Mouse (Mus musculus): ENCODE measurements around the gene Tle2. TPM values are rescaled to one million over a fixed set of nuclear protein-coding genes. Genes with fewer than 3 reads are reported as not detected.

Gene Tle2
- polyA plus RNA-seq (2014; fragmentation: Nextera tagmentation; extraction: Ambion mirVana) = 13.7 and 18.4 TPM in 2 replicates

GRCm38 (mm10) chr10:81574081-81575056, at the start of gene Tle2:
Gene Tle2 (plus strand): TSS chr10:81574561.
- peak within 1 kb of the TSS; percentile 68 for H3K9ac ChIP-seq (ENCODE audit: low read length)
- H3K4me3 ChIP-seq (ENCODE audit: low read depth, low read length) = peak within 1 kb of the TSS; percentile 49
- H3K9me3 ChIP-seq (ENCODE audit: control insufficient read depth, low read length) = no peaks in the 10 kb centered on the region
- peak within 1 kb of the TSS; percentile 36; the same call in 1 of the 2 replicates for H3K27ac ChIP-seq (replicated peaks; ENCODE audit: low read depth, low read length)
- no peak for DNase-seq (ENCODE audit: low spot score)
- H3K4me1 ChIP-seq (ENCODE audit: control insufficient read depth, insufficient read depth, low read length) = peaks cover 46% of the 10 kb centered on the region
- 21% methylated on average over 10 of the region's 10 CpGs for WGBS
- H3K36me3 ChIP-seq (ENCODE audit: control insufficient read depth, insufficient read depth, low read length) = no peaks in the 10 kb centered on the region
- peaks cover 8% of the 10 kb centered on the region; the same call in 1 of the 2 replicates for H3K27me3 ChIP-seq (ENCODE audit: control insufficient read depth, insufficient read depth, low read length)
- peak within 1 kb of the TSS; percentile 89 for H3K4me2 ChIP-seq (ENCODE audit: low read depth, severe bottlenecking)
- ATAC-seq (ENCODE audit: insufficient number of reproducible peaks, low FRiP score, low TSS enrichment, low read depth) = no peak

GRCm38 (mm10) chr10:81525017-81525694, 49.2 kb upstream of the Tle2 start:
- Histone ChIP-seq H3K9ac (ENCODE audit: low read length) (no peak overlapping the region), H3K27me3 (ENCODE audit: control insufficient read depth, insufficient read depth, low read length) (0 out of 2 replicates have a peak, but pooled peaks cover 9% of the 10 kb centered on the region), H3K4me3 (ENCODE audit: low read depth, low read length) (no peak overlapping the region), H3K36me3 (ENCODE audit: control insufficient read depth, insufficient read depth, low read length) (peaks cover 3% of the 10 kb centered on the region; the same call in 1 of the 2 replicates), H3K4me2 (ENCODE audit: low read depth, severe bottlenecking) (no peak overlapping the region), H3K4me1 (ENCODE audit: control insufficient read depth, insufficient read depth, low read length) (no peaks in the 10 kb centered on the region), H3K27ac (replicated peaks; ENCODE audit: low read depth, low read length) (no peak overlapping the region), H3K9me3 (ENCODE audit: control insufficient read depth, low read length) (no peaks in the 10 kb centered on the region; the same call in 1 of the 2 replicates)
- ATAC-seq (ENCODE audit: insufficient number of reproducible peaks, low FRiP score, low TSS enrichment, low read depth) (no peak), DNase-seq (ENCODE audit: low spot score) (no peak)
- 56% methylated on average over 12 of the region's 13 CpGs for WGBS

- ATAC-seq (ENCODE audit: insufficient number of reproducible peaks, low FRiP score, low TSS enrichment, low read depth) = no peak
Observed at GRCm38 (mm10) chr10:81526779-81527178, 47.6 kb upstream of the Tle2 start.

GRCm38 (mm10) chr10:81534826-81535225, 39.5 kb upstream of the Tle2 start:
- Histone ChIP-seq H3K27me3 (ENCODE audit: control insufficient read depth, insufficient read depth, low read length) (no peaks in the 10 kb centered on the region), H3K4me1 (ENCODE audit: control insufficient read depth, insufficient read depth, low read length) (no peaks in the 10 kb centered on the region), H3K4me3 (ENCODE audit: low read depth, low read length) (no peak overlapping the region), H3K9me3 (ENCODE audit: control insufficient read depth, low read length) (no peaks in the 10 kb centered on the region), H3K36me3 (ENCODE audit: control insufficient read depth, insufficient read depth, low read length) (peaks cover 16% of the 10 kb centered on the region), H3K27ac (replicated peaks; ENCODE audit: low read depth, low read length) (no peak overlapping the region), H3K4me2 (ENCODE audit: low read depth, severe bottlenecking) (no peak overlapping the region), H3K9ac (ENCODE audit: low read length) (no peak overlapping the region)
- no peak for DNase-seq (ENCODE audit: low spot score)
- WGBS = 48% methylated on average over 16 of the region's 16 CpGs
- no peak for ATAC-seq (ENCODE audit: insufficient number of reproducible peaks, low FRiP score, low TSS enrichment, low read depth)

More at GRCm38 (mm10) chr10:81526779-81527178, 47.6 kb upstream of the Tle2 start:
- H3K4me3 ChIP-seq (ENCODE audit: low read depth, low read length) = no peak overlapping the region
- 11% methylated on average over 14 of the region's 14 CpGs for WGBS
- H3K9me3 ChIP-seq (ENCODE audit: control insufficient read depth, low read length) = no peaks in the 10 kb centered on the region; the same call in 1 of the 2 replicates
- no peak overlapping the region for H3K4me2 ChIP-seq (ENCODE audit: low read depth, severe bottlenecking)
- H3K36me3 ChIP-seq (ENCODE audit: control insufficient read depth, insufficient read depth, low read length) = peaks cover 10% of the 10 kb centered on the region
- H3K27me3 ChIP-seq (ENCODE audit: control insufficient read depth, insufficient read depth, low read length) = 0 out of 2 replicates have a peak, but pooled peaks cover 9% of the 10 kb centered on the region
- H3K27ac ChIP-seq (replicated peaks; ENCODE audit: low read depth, low read length) = no peak overlapping the region
- H3K9ac ChIP-seq (ENCODE audit: low read length) = no peak overlapping the region
- no peaks in the 10 kb centered on the region for H3K4me1 ChIP-seq (ENCODE audit: control insufficient read depth, insufficient read depth, low read length)
- peak; percentile 91 for DNase-seq (ENCODE audit: low spot score)

GRCm38 (mm10) chr10:81536734-81537133, 37.6 kb upstream of the Tle2 start:
- peaks cover 9% of the 10 kb centered on the region for H3K36me3 ChIP-seq (ENCODE audit: control insufficient read depth, insufficient read depth, low read length)
- H3K4me1 ChIP-seq (ENCODE audit: control insufficient read depth, insufficient read depth, low read length) = no peaks in the 10 kb centered on the region
- no peaks in the 10 kb centered on the region for H3K9me3 ChIP-seq (ENCODE audit: control insufficient read depth, low read length)
- no peak overlapping the region for H3K9ac ChIP-seq (ENCODE audit: low read length)
- no peak overlapping the region for H3K4me3 ChIP-seq (ENCODE audit: low read depth, low read length)
- no peak overlapping the region for H3K27ac ChIP-seq (replicated peaks; ENCODE audit: low read depth, low read length)
- ATAC-seq (ENCODE audit: insufficient number of reproducible peaks, low FRiP score, low TSS enrichment, low read depth) (no peak), DNase-seq (ENCODE audit: low spot score) (no peak)
- H3K4me2 ChIP-seq (ENCODE audit: low read depth, severe bottlenecking) = no peak overlapping the region
- H3K27me3 ChIP-seq (ENCODE audit: control insufficient read depth, insufficient read depth, low read length) = no peaks in the 10 kb centered on the region
- 74% methylated on average over 6 of the region's 6 CpGs for WGBS

- WGBS = 82% methylated on average over 2 of the region's 2 CpGs
- no peak overlapping the region for H3K27ac ChIP-seq (replicated peaks; ENCODE audit: low read depth, low read length)
Observed at GRCm38 (mm10) chr10:81537429-81537828, 36.9 kb upstream of the Tle2 start.

GRCm38 (mm10) chr10:81538321-81539048, 35.9 kb upstream of the Tle2 start:
- ATAC-seq (ENCODE audit: insufficient number of reproducible peaks, low FRiP score, low TSS enrichment, low read depth) (no peak), DNase-seq (ENCODE audit: low spot score) (no peak)
- Histone ChIP-seq H3K27ac (replicated peaks; ENCODE audit: low read depth, low read length) (no peak overlapping the region), H3K9me3 (ENCODE audit: control insufficient read depth, low read length) (no peaks in the 10 kb centered on the region), H3K9ac (ENCODE audit: low read length) (no peak overlapping the region), H3K4me3 (ENCODE audit: low read depth, low read length) (no peak overlapping the region), H3K36me3 (ENCODE audit: control insufficient read depth, insufficient read depth, low read length) (peaks cover 3% of the 10 kb centered on the region; the same call in 1 of the 2 replicates), H3K27me3 (ENCODE audit: control insufficient read depth, insufficient read depth, low read length) (no peaks in the 10 kb centered on the region), H3K4me1 (ENCODE audit: control insufficient read depth, insufficient read depth, low read length) (peaks cover 9% of the 10 kb centered on the region), H3K4me2 (ENCODE audit: low read depth, severe bottlenecking) (no peak overlapping the region)
- 86% methylated on average over 3 of the region's 3 CpGs for WGBS

More at GRCm38 (mm10) chr10:81537429-81537828, 36.9 kb upstream of the Tle2 start:
- no peak for DNase-seq (ENCODE audit: low spot score)
- Histone ChIP-seq H3K27me3 (ENCODE audit: control insufficient read depth, insufficient read depth, low read length) (no peaks in the 10 kb centered on the region), H3K9me3 (ENCODE audit: control insufficient read depth, low read length) (no peaks in the 10 kb centered on the region), H3K36me3 (ENCODE audit: control insufficient read depth, insufficient read depth, low read length) (peaks cover 5% of the 10 kb centered on the region), H3K9ac (ENCODE audit: low read length) (no peak overlapping the region), H3K4me2 (ENCODE audit: low read depth, severe bottlenecking) (no peak overlapping the region), H3K4me1 (ENCODE audit: control insufficient read depth, insufficient read depth, low read length) (peaks cover under 1% of the 10 kb centered on the region; the same call in 1 of the 2 replicates), H3K4me3 (ENCODE audit: low read depth, low read length) (no peak overlapping the region)
- no peak for ATAC-seq (ENCODE audit: insufficient number of reproducible peaks, low FRiP score, low TSS enrichment, low read depth)
